Mouse (Mus musculus) embryonic facial prominence, embryonic 13.5 days (tissue): ENCODE results near the gene Hist1h2af. TPM values are rescaled to one million over a fixed set of nuclear protein-coding genes. Genes with fewer than 3 reads are reported as not detected.
"Not testable (repeated sequence)": the region's sequence is repeated elsewhere in the genome, so short reads cannot be mapped to it uniquely, and the experiment has no call there.

ENCODE experiments used
- ATAC-seq: fragments of 200-750 bp; cut with Nextera tagmentation; 2 replicates; pipeline ENCODE4 v1.8.0; 2017; ENCODE audit warnings: low read depth; ENCODE audit not compliant: insufficient number of reproducible peaks, insufficient read depth, low FRiP score, low TSS enrichment
- H3K27ac ChIP-seq: fragments of 300-500 bp; sonication (generic); 2 replicates; pipeline ENCODE4 v1.5.1; 2015; ENCODE audit warnings: moderate library complexity, mild to moderate bottlenecking, inconsistent platforms
- H3K27me3 ChIP-seq: fragments of 300-500 bp; sonication (generic); 2 replicates; pipeline ENCODE4 v1.6.1; 2015; ENCODE audit warnings: mild to moderate bottlenecking, inconsistent platforms
- H3K36me3 ChIP-seq: fragments of 300-500 bp; sonication (generic); 2 replicates; pipeline ENCODE4 v1.6.1; 2015; ENCODE audit warnings: mild to moderate bottlenecking, inconsistent platforms
- H3K4me1 ChIP-seq: fragments of 300-500 bp; sonication (generic); 2 replicates; pipeline ENCODE4 v1.6.1; 2015; ENCODE audit warnings: inconsistent platforms
- H3K4me2 ChIP-seq: fragments of 300-500 bp; sonication (generic); 2 replicates; pipeline ENCODE4 v1.6.1; 2015; ENCODE audit warnings: moderate library complexity, mild to moderate bottlenecking, inconsistent platforms
- H3K4me3 ChIP-seq: fragments of 300-500 bp; sonication (generic); 2 replicates; pipeline ENCODE4 v1.5.1; 2015; ENCODE audit warnings: mild to moderate bottlenecking, inconsistent platforms
- H3K9ac ChIP-seq: fragments of 300-500 bp; sonication (generic); 2 replicates; pipeline ENCODE4 v1.6.1; 2015; ENCODE audit warnings: mild to moderate bottlenecking, inconsistent platforms
- H3K9me3 ChIP-seq: fragments of 300-500 bp; sonication (generic); 2 replicates; pipeline ENCODE4 v1.6.1; 2016; ENCODE audit warnings: inconsistent platforms
- WGBS: fragments of 180-500 bp; shearing (Covaris S2); methylation state at CpG from one replicate; pipeline ENCODE4 v1.1.7; 2015; ENCODE audit warnings: mixed read lengths; 5-methylcytosine and 5-hydroxymethylcytosine counted together
- polyA plus RNA-seq: library from polyadenylated mRNA; unstranded; fragments of >200 nt; fragmentation: Nextera tagmentation; extraction: Ambion mirVana; gene quantifications from 2 replicates; pipeline ENCODE4 v1.2.1, GENCODE M21; 2015

Gene Hist1h2af
- polyA plus RNA-seq, 1 experiment from 2014 or later, result 6.6 TPM

GRCm38 (mm10) chr13:23562699-23563462 lies 29.2 kb downstream of the Hist1h2af start:
- peak overlapping the region; percentile 62 for H3K9ac ChIP-seq
- peak overlapping the region; percentile 68 for H3K4me2 ChIP-seq
- H3K36me3 ChIP-seq, result no peaks in the 10 kb centered on the region
- peak overlapping the region; percentile 48 for H3K4me3 ChIP-seq
- peak overlapping the region; percentile 98 for H3K27ac ChIP-seq
- WGBS, result 4% methylated on average over 18 of the region's 18 CpGs
- H3K4me1 ChIP-seq, result 0 out of 2 replicates have a peak, but pooled peaks cover 5% of the 10 kb centered on the region
- H3K9me3 ChIP-seq, result no peaks in the 10 kb centered on the region
- H3K27me3 ChIP-seq, result no peaks in the 10 kb centered on the region
- ATAC-seq, result no peak

DNA sequence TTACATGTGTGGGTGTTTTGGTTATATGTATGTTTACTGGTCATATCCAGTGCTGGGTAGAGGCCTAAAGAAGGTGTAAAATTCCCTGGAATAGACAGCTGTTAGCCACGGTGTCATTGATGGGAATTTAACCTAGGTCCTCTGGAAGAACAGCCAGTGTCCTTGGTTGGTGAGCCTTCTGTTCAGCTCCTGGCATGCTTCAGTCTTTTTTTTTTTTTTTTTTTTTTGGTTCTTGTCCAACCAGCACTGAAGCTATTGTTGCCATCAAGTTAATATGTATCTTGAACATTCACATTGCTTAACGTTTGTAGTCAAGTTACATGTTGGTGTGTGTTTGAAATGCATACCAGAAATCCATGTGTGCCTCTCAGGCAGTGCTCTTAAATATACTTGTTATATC lies 30.8 kb downstream of the Hist1h2af start:
- H3K9me3 ChIP-seq, result no peaks in the 10 kb centered on the region
- WGBS, result 86% methylated on average over 2 of the region's 2 CpGs
- H3K4me2 ChIP-seq, result no peak overlapping the region
- no peaks in the 10 kb centered on the region for H3K36me3 ChIP-seq
- no peak overlapping the region for H3K4me3 ChIP-seq
- no peaks in the 10 kb centered on the region for H3K27me3 ChIP-seq
- ATAC-seq, result no peak
- H3K9ac ChIP-seq, result no peak overlapping the region
- 0 out of 2 replicates have a peak, but pooled peaks cover 5% of the 10 kb centered on the region for H3K4me1 ChIP-seq
- peak overlapping the region; percentile 98 for H3K27ac ChIP-seq

- H3K9ac ChIP-seq, result peak overlapping the region; percentile 67
- H3K4me2 ChIP-seq, result peak overlapping the region; percentile 75
- H3K4me3 ChIP-seq, result peak overlapping the region; percentile 54
- WGBS, result under 1% methylated on average over 25 of the region's 41 CpGs
- H3K27me3 ChIP-seq, H3K4me1 ChIP-seq, ATAC-seq, H3K36me3 ChIP-seq, H3K9me3 ChIP-seq: not testable (repeated sequence)
- H3K27ac ChIP-seq, result peak overlapping the region; percentile 96
These were observed 36.7 kb downstream of the Hist1h2af start for GRCm38 (mm10) chr13:23570261-23571021.

- whole genome bisulfite sequencing, result under 1% methylated on average over 18 of the region's 18 CpGs
- peak; percentile 88 for ATAC-seq
- H3K9me3 ChIP-seq, result no peaks in the 10 kb centered on the region
- H3K27ac ChIP-seq, result peak within 1 kb of the TSS; percentile 96
- no peaks in the 10 kb centered on the region for H3K36me3 ChIP-seq
- peak within 1 kb of the TSS; percentile 75 for H3K4me2 ChIP-seq
- H3K4me1 ChIP-seq, result peaks cover 9% of the 10 kb centered on the region
- peak within 1 kb of the TSS; percentile 85 for H3K9ac ChIP-seq
- peak within 1 kb of the TSS; percentile 54 for H3K4me3 ChIP-seq
- no peaks in the 10 kb centered on the region for H3K27me3 ChIP-seq
These were observed 37.4 kb downstream of the Hist1h2af start, which contains the start of the genes Hist1h2ae and Hist1h2bg for GRCm38 (mm10) chr13:23571022-23571503. Gene Hist1h2ae, minus strand, starts transcription at chr13:23571220. Gene Hist1h2bg, plus strand, starts transcription at chr13:23571396.

GRCm38 (mm10) chr13:23571504-23572217 lies 38.0 kb downstream of the Hist1h2af start:
- Histone ChIP-seq H3K27ac (peak overlapping the region; percentile 96), H3K4me1 (peaks cover 14% of the 10 kb centered on the region), H3K9ac (peak overlapping the region; percentile 85), H3K4me3 (peak overlapping the region; percentile 54), H3K4me2 (peak overlapping the region; percentile 75)
- under 1% methylated on average over 15 of the region's 34 CpGs for WGBS
- not testable (repeated sequence) for H3K36me3 ChIP-seq, H3K27me3 ChIP-seq, H3K9me3 ChIP-seq, ATAC-seq

DNA sequence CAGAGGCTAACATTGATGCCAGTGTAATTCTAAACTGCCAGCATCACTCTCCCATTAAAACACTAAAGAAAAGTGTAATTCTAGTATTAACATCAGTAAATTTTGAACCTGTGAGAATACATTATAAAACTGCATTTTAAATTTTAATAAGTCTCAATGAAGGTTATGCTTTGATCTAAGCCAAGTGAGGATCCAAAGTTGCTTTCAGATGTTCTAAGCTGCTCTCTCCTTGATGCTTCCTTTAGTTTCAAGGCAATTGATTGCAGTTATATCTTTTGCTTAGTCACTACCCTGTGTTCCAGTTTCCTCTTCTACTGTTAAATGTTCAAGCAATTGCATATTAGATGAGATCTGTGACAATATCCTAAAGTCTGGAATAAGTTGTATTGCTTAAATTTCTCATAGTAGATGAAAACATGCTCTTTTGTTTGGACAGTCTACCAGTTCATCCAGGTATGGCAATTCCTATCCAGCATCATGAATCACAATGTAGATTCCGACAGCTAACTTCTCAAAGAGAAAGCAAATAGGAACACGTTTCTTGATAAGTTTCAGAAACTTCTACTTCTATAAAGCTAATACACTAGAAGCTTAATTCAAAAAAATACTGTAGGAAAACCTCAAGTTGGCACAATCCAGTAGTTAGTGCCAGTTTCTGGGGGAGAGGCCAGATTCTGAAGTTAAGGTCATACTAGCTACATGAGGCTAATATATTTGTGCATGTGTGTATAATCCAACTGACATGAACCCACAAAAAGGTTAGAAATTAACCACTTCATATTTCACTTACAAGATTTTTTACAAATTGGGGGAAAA lies 38.7 kb downstream of the Hist1h2af start:
- WGBS, result 37% methylated on average over 2 of the region's 2 CpGs
- no peak for ATAC-seq
- peak overlapping the region; percentile 54 for H3K4me3 ChIP-seq
- H3K9ac ChIP-seq, result peak overlapping the region; percentile 85
- peaks cover 19% of the 10 kb centered on the region for H3K4me1 ChIP-seq
- no peaks in the 10 kb centered on the region for H3K36me3 ChIP-seq
- H3K27ac ChIP-seq, result peak overlapping the region; percentile 96
- H3K27me3 ChIP-seq, result no peaks in the 10 kb centered on the region
- no peaks in the 10 kb centered on the region for H3K9me3 ChIP-seq
- peak overlapping the region; percentile 75 for H3K4me2 ChIP-seq

DNA sequence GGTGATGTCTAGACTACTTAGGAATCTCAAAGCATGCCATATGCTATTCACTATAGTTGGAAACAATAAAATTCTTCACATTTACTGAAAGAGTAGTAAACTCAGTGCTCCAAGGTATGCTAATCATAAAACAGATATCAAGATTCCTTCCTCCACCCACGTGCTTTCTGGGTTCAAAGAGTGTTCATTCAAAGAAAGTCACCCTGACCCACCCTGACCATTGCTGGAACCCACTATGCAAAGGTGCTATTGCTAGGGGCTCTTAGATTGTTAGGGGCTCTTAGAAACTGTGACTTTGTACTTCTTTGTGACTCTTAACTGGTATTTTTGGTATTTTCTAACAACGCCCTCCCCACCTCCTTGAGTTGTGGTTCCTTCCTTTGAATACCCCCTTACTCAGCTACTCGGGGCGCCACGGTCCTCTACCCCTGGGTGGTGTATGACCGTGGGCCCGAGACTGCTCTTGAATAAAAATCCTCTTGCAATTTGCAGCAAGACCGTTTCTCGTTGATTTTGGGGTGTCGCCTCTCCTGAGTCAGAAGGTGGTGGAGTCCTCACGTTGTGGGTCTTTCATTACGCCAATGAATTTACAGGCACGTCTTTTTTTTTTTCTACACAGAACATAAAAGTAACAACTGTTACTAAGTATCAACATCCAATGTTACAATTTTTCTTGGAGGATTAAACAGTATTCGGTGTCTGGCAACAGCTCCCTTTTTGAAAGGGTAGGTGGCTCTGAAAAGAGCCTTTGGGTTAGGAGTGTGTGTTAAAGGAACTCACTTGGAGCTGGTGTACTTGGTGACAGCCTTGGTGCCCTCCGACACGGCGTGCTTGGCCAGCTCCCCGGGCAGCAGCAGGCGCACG lies 39.6 kb downstream of the Hist1h2af start:
- not testable (repeated sequence) for H3K9me3 ChIP-seq, H3K27me3 ChIP-seq, ATAC-seq, H3K36me3 ChIP-seq
- peak overlapping the region; percentile 85 for H3K9ac ChIP-seq
- peak overlapping the region; percentile 54 for H3K4me3 ChIP-seq
- H3K27ac ChIP-seq, result peak overlapping the region; percentile 96
- 11% methylated on average over 20 of the region's 20 CpGs for WGBS
- H3K4me2 ChIP-seq, result peak overlapping the region; percentile 75
- H3K4me1 ChIP-seq, result peaks cover 19% of the 10 kb centered on the region

DNA sequence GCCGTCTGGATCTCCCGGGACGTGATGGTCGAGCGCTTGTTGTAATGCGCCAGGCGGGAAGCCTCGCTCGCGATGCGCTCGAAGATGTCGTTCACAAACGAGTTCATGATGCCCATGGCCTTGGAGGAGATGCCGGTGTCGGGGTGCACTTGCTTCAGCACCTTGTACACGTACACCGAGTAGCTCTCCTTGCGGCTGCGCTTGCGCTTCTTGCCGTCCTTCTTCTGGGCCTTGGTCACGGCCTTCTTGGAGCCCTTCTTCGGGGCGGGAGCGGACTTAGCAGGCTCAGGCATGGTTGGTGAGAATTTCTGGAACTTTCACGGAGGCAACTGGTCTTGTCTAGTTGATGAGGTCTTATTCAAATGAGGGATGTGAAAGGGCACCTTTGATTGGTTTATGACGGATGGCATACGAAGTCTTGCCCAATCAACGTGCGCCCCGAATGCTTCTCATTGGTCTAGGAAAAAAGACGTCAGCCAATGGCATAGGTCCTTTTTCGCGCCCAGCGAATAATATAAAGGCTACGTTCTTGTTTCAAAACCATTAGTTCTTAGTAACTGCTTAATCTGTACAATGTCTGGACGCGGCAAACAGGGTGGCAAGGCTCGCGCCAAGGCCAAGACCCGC lies 40.3 kb downstream of the Hist1h2af start, which contains the start of the genes Hist1h2bf and Hist1h2ad:
Gene Hist1h2bf (minus strand): TSS at position 299 of the 627 bp plus-strand sequence.
Gene Hist1h2ad (plus strand): TSS at position 484 of the 627 bp plus-strand sequence.
- H3K36me3 ChIP-seq, H3K27me3 ChIP-seq, H3K9me3 ChIP-seq: not testable (repeated sequence)
- peaks cover 19% of the 10 kb centered on the region for H3K4me1 ChIP-seq
- ATAC-seq, result peak; percentile 87
- peak within 1 kb of the TSS; percentile 75 for H3K4me2 ChIP-seq
- H3K27ac ChIP-seq, result peak within 1 kb of the TSS; percentile 96
- peak within 1 kb of the TSS; percentile 54 for H3K4me3 ChIP-seq
- 0% methylated on average over 41 of the region's 42 CpGs for WGBS
- peak within 1 kb of the TSS; percentile 85 for H3K9ac ChIP-seq

DNA sequence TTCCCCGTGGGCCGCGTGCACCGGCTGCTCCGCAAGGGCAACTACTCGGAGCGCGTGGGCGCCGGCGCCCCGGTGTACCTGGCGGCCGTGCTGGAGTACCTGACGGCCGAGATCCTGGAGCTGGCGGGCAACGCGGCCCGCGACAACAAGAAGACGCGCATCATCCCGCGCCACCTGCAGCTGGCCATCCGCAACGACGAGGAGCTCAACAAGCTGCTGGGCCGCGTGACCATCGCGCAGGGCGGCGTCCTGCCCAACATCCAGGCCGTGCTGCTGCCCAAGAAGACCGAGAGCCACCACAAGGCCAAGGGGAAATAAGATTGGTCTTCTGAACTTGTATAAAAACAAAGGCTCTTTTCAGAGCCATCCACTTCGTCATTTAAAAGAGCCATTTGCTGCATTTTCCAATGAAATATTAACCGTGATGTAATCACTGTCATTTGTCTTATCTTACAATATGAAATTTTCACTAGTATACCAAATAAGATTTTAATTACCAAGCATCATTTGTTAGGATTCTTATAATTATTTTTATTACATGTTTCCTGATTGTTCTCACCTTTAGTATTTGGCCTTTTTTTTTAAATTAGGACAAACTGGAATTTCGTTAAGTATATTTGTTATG lies 41.0 kb downstream of the Hist1h2af start:
- peaks cover 19% of the 10 kb centered on the region for H3K4me1 ChIP-seq
- H3K4me2 ChIP-seq, result peak overlapping the region; percentile 75
- H3K4me3 ChIP-seq, result peak overlapping the region; percentile 54
- ATAC-seq, H3K27me3 ChIP-seq, H3K36me3 ChIP-seq, H3K9me3 ChIP-seq: not testable (repeated sequence)
- WGBS, result 0% methylated on average over 9 of the region's 39 CpGs
- H3K9ac ChIP-seq, result peak overlapping the region; percentile 67
- peak overlapping the region; percentile 96 for H3K27ac ChIP-seq
